Mouse (Mus musculus): ENCODE measurements around the gene Fam213a. TPM values are rescaled to one million over a fixed set of nuclear protein-coding genes. Genes with fewer than 3 reads are reported as not detected.

Gene Fam213a
- total RNA-seq (2023; ENCODE audit: inconsistent age), result 19.3 to 27.7 TPM (median 22.3 TPM) in 4 replicates

DNA sequence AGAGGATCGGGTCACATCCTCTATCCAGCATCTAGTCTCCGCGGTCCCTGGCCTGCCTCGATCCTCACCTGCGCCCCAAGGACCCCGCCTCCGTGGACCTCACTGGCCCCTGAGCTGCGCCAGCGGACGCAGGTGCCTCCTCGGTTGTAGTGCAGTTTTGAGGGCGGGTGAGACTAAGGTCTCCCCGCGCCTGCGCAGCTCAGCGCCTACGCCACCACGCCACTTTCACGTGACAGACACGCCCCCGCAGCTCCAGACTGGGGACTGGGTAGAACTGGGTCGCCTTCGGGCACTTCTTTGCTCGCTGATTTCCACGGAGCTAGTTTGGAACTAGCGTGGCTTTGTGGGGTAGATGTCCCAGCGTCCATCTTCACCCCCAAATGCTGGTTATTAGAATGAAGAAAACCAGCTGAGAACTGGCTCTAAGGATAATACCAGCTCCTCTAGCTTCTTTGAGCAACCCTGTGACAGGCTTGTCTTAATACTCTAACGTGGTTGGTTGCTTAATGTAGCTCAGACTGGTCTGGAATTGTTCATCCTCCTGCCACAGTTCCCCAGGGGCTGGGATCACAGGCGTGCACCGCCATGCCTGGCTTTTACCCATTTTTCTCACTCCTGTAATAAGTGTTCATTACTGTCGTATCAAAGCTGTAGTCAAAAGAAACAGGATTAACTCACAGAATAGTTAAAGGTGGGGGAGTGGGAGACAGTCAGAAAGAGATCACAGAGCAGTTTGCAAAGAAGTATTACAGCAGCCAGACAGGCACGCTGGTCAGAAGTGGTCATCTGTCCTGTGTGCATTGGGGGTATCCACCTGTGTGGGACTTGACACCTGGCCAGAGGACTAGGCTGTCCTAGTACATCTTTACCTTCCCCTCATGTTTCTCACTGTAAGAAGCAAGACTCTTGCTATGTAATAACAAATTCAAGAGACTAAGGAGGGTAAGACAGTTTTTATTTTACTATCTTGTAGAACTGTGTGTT is at the start of gene Fam213a:
Gene Fam213a (minus strand): TSS at position 159 of the 984 bp plus-strand sequence.

DNA sequence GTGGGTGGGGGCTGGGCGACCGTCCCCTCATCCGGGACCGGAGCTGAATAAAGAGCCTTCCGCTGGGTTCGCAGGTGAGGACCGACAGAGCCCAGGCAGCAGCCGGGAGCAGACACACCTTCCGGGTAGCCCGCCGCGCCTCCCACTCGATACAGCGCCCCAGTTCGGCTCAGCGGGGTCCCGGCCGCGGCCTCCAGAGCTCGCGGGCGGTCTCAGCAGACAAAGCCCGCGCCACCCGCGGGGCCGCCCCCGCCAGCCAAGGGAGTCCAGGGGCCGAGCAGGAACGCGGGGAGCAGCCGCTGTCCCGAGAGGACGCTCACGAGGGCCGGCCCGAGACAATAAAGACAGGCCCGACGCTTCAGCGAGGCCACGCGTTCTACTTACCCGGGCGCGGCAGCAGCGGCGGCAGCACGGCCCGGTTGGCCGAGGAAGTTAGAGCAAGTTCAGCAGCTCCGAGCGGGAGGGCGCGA is 47.2 kb downstream of the Fam213a start, which contains the start of gene Tspan14:
Gene Tspan14 (minus strand): TSS at position 416 of the 470 bp plus-strand sequence.

Other genes starting within 250 kb of the Fam213a start
- gene Sh2d4b, start 120.5 kb downstream of the Fam213a start, total RNA-seq (2023; ENCODE audit: inconsistent age), result 4.9 to 8.6 TPM (median 6.7 TPM) in 4 replicates
- 57.1 to 64.6 TPM (median 60.5 TPM) in 4 replicates for gene Tspan14, start 47.0 kb downstream of the Fam213a start, total RNA-seq (2023; ENCODE audit: inconsistent age)
- gene Dydc2, start 55.4 kb upstream of the Fam213a start, total RNA-seq (2023; ENCODE audit: inconsistent age), result not detected in 4 replicates
- not detected in 4 replicates for gene Dydc1, start 59.1 kb upstream of the Fam213a start, total RNA-seq (2023; ENCODE audit: inconsistent age)
- gene Mat1a, start 91.2 kb upstream of the Fam213a start, total RNA-seq (2023; ENCODE audit: inconsistent age), result not detected in 4 replicates
- gene Sftpa1, start 118.0 kb upstream of the Fam213a start, total RNA-seq (2023; ENCODE audit: inconsistent age), result not detected in 4 replicates
- not detected in 4 replicates for gene Mbl1, start 137.7 kb upstream of the Fam213a start, total RNA-seq (2023; ENCODE audit: inconsistent age)
- not detected in 4 replicates for gene Sftpd, start 171.4 kb upstream of the Fam213a start, total RNA-seq (2023; ENCODE audit: inconsistent age)

Data from B cell, adult (primary cell).